In the genomic region with DNA sequence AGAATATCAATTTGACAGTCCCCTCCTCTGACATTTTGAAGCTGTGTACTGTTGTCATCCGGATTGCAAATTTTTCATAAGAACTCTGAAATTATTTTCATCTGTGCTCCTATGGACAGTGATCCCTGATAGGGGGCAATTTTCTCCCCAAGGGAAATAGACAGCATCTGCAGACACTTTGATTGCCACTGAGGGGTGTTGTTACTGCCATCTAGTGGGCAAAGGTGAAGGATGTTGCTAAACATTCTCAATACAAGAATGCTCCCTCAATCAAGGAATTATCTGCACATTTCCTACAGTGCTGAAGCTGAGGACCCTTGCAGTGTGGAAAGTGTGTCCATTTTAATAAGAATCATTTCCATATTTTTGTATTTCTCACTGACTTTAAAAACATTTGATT, we compare ENCODE assay signal across 9 mouse cellular contexts.
DNase-seq lines count a peak whose midpoint lies in the region; ATAC-seq and TF ChIP-seq lines count a peak whose summit lies in the region.
"Had no signal": no experiment of that assay in that cellular context is flagged by ENCODE, and none has a peak within 500 bp of the region (broad histone marks: within the 10 kb centered on the region; RNA-seq: fewer than 3 reads in every experiment).

No protein-coding gene starts in this region.

- H3K9me3 ChIP-seq in forebrain, embryonic 13.5 days (replicated peaks) = no peaks in the 10 kb centered on the region
- peaks cover 7% of the 10 kb centered on the region; the same call in 1 of the 2 replicates for H3K9me3 ChIP-seq in forebrain, embryonic 10.5 days
- no peaks in the 10 kb centered on the region for H3K9me3 ChIP-seq in forebrain, postnatal 0 days (ENCODE audit: low read length)
- no peaks in the 10 kb centered on the region for H3K9me3 ChIP-seq in midbrain, embryonic 11.5 days (ENCODE audit: control insufficient read depth, low read length)
- no peaks in the 10 kb centered on the region for H3K9me3 ChIP-seq in stomach, postnatal 0 days (ENCODE audit: control insufficient read depth, low read length)
- H3K9me3 ChIP-seq: stomach, embryonic 15.5 days had no signal

- H3K27me3 ChIP-seq in forebrain, embryonic 13.5 days = peaks cover 4% of the 10 kb centered on the region
- H3K27me3 ChIP-seq in forebrain, embryonic 10.5 days (ENCODE audit: poor library complexity, severe bottlenecking) = peaks cover 11% of the 10 kb centered on the region
- no peaks in the 10 kb centered on the region for H3K27me3 ChIP-seq in forebrain, postnatal 0 days (ENCODE audit: insufficient read depth, low read length)
- H3K27me3 ChIP-seq in midbrain, embryonic 11.5 days (ENCODE audit: control insufficient read depth, insufficient read depth, low read length) = no peaks in the 10 kb centered on the region
- no peaks in the 10 kb centered on the region for H3K27me3 ChIP-seq in stomach, postnatal 0 days (ENCODE audit: control insufficient read depth, insufficient read depth, low read length)
- H3K27me3 ChIP-seq: stomach, embryonic 15.5 days had no signal

- no peak overlapping the region for H3K4me3 ChIP-seq in forebrain, embryonic 13.5 days
- no peak overlapping the region for H3K4me3 ChIP-seq in forebrain, embryonic 10.5 days
- no peak overlapping the region for H3K4me3 ChIP-seq in forebrain, postnatal 0 days (ENCODE audit: low read depth, low read length)
- H3K4me3 ChIP-seq in layer of hippocampus, adult 2 months = no peak overlapping the region
- H3K4me3 ChIP-seq in midbrain, embryonic 11.5 days (ENCODE audit: low read depth, low read length) = no peak overlapping the region
- no peak overlapping the region for H3K4me3 ChIP-seq in stomach, postnatal 0 days (ENCODE audit: low read depth, low read length)
- H3K4me3 ChIP-seq: stomach, embryonic 15.5 days had no signal

- no peak overlapping the region for H3K4me2 ChIP-seq in forebrain, embryonic 13.5 days
- no peak overlapping the region for H3K4me2 ChIP-seq in forebrain, postnatal 0 days (ENCODE audit: low read depth)
- no peak overlapping the region for H3K4me2 ChIP-seq in midbrain, embryonic 11.5 days
- no peak overlapping the region for H3K4me2 ChIP-seq in stomach, postnatal 0 days (replicated peaks; ENCODE audit: low read depth)
- H3K4me2 ChIP-seq: stomach, embryonic 15.5 days had no signal

- H3K27ac ChIP-seq in forebrain, embryonic 13.5 days = no peak overlapping the region
- H3K27ac ChIP-seq in forebrain, embryonic 10.5 days = no peak overlapping the region
- H3K27ac ChIP-seq in forebrain, postnatal 0 days (ENCODE audit: low read depth, low read length) = no peak overlapping the region
- H3K27ac ChIP-seq in layer of hippocampus, adult 2 months = no peak overlapping the region
- no peak overlapping the region for H3K27ac ChIP-seq in midbrain, embryonic 11.5 days (ENCODE audit: low read depth, low read length)
- no peak overlapping the region for H3K27ac ChIP-seq in stomach, postnatal 0 days (replicated peaks)
- H3K27ac ChIP-seq: stomach, embryonic 15.5 days had no signal

- peak; percentile 86 for TF ChIP-seq CTCF in forebrain, postnatal 0 days (IDR thresholded peaks at IDR 0.05; ENCODE audit: low read depth)
- TF ChIP-seq CTCF in layer of hippocampus, adult 2 months (conservative IDR thresholded peaks at IDR 0.05) = peak; percentile 94
- TF ChIP-seq CTCF in stomach, postnatal 0 days (IDR thresholded peaks at IDR 0.05; ENCODE audit: low read depth) = peak; percentile 89

- 18% methylated on average over 1 of the region's 1 CpGs for WGBS in forebrain, embryonic 13.5 days
- 20% methylated on average over 1 of the region's 1 CpGs for WGBS in forebrain, embryonic 10.5 days
- WGBS in forebrain, postnatal 0 days = 19% methylated on average over 1 of the region's 1 CpGs
- 24% methylated on average over 1 of the region's 1 CpGs for WGBS in midbrain, embryonic 11.5 days
- WGBS in stomach, postnatal 0 days = 10% methylated on average over 1 of the region's 1 CpGs

- ATAC-seq in forebrain, embryonic 13.5 days = peak; percentile 75
- peak; percentile 69 for ATAC-seq in forebrain, postnatal 0 days
- peak; percentile 80 for ATAC-seq in midbrain, embryonic 11.5 days (ENCODE audit: low FRiP score)
- no peak for ATAC-seq in stomach, postnatal 0 days (ENCODE audit: low FRiP score, low TSS enrichment)

- H3K4me1 ChIP-seq in forebrain, embryonic 13.5 days = no peaks in the 10 kb centered on the region
- no peaks in the 10 kb centered on the region for H3K4me1 ChIP-seq in forebrain, embryonic 10.5 days
- no peaks in the 10 kb centered on the region for H3K4me1 ChIP-seq in forebrain, postnatal 0 days (ENCODE audit: insufficient read depth)
- no peaks in the 10 kb centered on the region for H3K4me1 ChIP-seq in midbrain, embryonic 11.5 days (ENCODE audit: control insufficient read depth, insufficient read depth, low read length)
- no peaks in the 10 kb centered on the region for H3K4me1 ChIP-seq in stomach, postnatal 0 days (replicated peaks; ENCODE audit: control insufficient read depth, insufficient read depth)
- H3K4me1 ChIP-seq: stomach, embryonic 15.5 days had no signal

- no peak for DNase-seq in forebrain, embryonic 10.5 days (ENCODE audit: extremely low spot score, low spot score)
- DNase-seq in A20 (ENCODE audit: low read depth, low spot score) = peak; percentile 65
- DNase-seq in adrenal gland, postnatal 36 days = peak; percentile 2 to 7
- DNase-seq in forebrain, postnatal 0 days = peak; percentile 77
- peak; percentile 48 to 65 for DNase-seq in layer of hippocampus, adult 2 months (ENCODE audit: low spot score in 2 of 2)
- peak; percentile 89 for DNase-seq in midbrain, embryonic 11.5 days (ENCODE audit: low spot score, missing footprints)
- DNase-seq in stomach, postnatal 0 days (ENCODE audit: low spot score) = peak; percentile 17

- no peak overlapping the region for H3K9ac ChIP-seq in forebrain, embryonic 13.5 days
- H3K9ac ChIP-seq in forebrain, postnatal 0 days = no peak overlapping the region
- no peak overlapping the region for H3K9ac ChIP-seq in midbrain, embryonic 11.5 days (ENCODE audit: low read length)
- no peak overlapping the region for H3K9ac ChIP-seq in stomach, postnatal 0 days (ENCODE audit: low read length)
- H3K9ac ChIP-seq: stomach, embryonic 15.5 days had no signal

- no peak for TF ChIP-seq EP300 in stomach, postnatal 0 days (optimal IDR thresholded peaks at IDR 0.05)

- no peaks in the 10 kb centered on the region for H3K36me3 ChIP-seq in forebrain, embryonic 13.5 days (ENCODE audit: poor library complexity, severe bottlenecking)
- no peaks in the 10 kb centered on the region for H3K36me3 ChIP-seq in forebrain, embryonic 10.5 days (replicated peaks)
- no peaks in the 10 kb centered on the region for H3K36me3 ChIP-seq in forebrain, postnatal 0 days (ENCODE audit: insufficient read depth)
- H3K36me3 ChIP-seq in midbrain, embryonic 11.5 days (ENCODE audit: control insufficient read depth, insufficient read depth, low read length) = no peaks in the 10 kb centered on the region
- no peaks in the 10 kb centered on the region for H3K36me3 ChIP-seq in stomach, postnatal 0 days (ENCODE audit: control insufficient read depth, insufficient read depth, low read length)
- H3K36me3 ChIP-seq: stomach, embryonic 15.5 days had no signal
